Mouse (Mus musculus) kidney, adult 2 months (tissue): ENCODE data around the gene Dnpep.

Experiments used
- CTCF ChIP-seq: fragments of 200-500 bp; conservative IDR thresholded peaks from 2 replicates; pipeline ENCODE4 v1.5.1; 2011; ENCODE audit warnings: low read depth, mild to moderate bottlenecking, control low read depth, low read length, moderate library complexity, mixed read lengths; ENCODE audit not compliant: insufficient read depth, insufficient read length
- POLR2A ChIP-seq: fragments of 200-500 bp; IDR thresholded peaks from one replicate; pipeline ENCODE4 v1.6.1; 2011; ENCODE audit warnings: low read depth, low read length, control low read depth

DNA sequence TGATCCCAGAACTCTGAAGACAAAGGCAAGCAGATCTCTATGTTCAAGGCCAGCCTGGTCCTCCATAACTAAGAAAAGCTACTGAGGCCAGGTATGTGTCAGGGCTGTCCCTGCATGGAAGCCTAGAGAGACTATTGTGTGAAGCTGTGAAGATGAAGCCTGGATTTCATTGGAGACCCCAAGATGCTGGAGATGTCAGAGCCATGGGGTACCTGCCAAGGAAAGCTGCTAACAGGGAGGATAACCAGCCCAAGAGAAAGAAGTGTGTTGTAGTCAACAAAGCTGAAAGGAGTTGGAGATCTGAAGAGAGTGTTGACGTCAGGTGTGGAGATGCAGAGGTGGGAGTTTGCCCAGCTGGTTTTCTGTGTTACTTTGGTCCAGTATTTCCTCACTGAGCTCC lies 13.5 kb upstream of the Dnpep start:
- TF ChIP-seq CTCF (no peak), POLR2A (no peak)
